Mouse (Mus musculus) ovary, adult 18-20 months (tissue): ENCODE data around the gene Spg11.
"Not testable (repeated sequence)": the region's sequence is repeated elsewhere in the genome, so short reads cannot be mapped to it uniquely, and the experiment has no call there.

Experiments
- DNase-seq: peaks from one replicate; pipeline ENCODE4 v3.0.0; 2022; ENCODE audit warnings: low spot score, mixed read lengths

Spg11 gene

DNA sequence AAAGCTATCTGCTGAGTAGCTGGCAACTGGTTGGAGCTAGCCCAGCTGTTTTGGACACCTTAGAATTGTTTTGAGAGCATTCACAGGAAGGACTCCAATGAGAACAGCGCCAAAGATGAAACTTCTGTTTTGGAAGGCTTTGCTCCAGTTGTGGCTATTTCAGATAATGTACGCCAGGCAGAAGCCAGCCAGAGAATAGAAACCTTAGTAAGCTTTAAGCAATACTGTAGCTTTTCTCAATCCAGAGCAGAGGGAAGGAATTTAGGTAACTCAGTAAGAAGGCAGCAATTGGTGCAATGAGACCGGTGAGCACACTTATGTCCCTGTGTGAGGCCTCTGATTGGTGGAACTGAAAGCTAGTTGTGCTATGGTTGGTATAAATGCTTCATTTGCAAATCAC lies 24.9 kb upstream of the Spg11 start:
- DNase-seq, result no peak

- DNase-seq, result no peak
Observed at GRCm38 (mm10) chr2:122141332-122141967, 23.3 kb upstream of the Spg11 start.

DNA sequence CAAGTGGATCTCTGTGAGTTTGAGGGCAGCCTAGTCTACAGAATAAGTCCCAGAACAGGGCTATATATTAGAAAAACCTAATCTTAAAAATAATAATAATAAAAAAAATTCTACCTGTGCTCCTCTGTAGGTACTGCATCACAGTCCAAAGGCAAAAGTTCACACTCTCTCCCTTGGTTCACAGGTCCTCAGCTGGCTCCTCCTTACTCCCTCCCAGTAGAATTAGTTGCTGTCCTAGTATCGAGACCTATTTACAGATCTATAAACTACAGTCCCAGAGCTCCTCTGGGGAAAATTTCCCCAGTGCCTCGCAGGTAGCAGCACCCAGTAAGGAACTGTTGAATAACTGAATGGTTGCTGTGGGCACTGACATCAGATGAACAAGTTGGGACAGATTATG lies 22.6 kb upstream of the Spg11 start:
- no peak for DNase-seq

DNA sequence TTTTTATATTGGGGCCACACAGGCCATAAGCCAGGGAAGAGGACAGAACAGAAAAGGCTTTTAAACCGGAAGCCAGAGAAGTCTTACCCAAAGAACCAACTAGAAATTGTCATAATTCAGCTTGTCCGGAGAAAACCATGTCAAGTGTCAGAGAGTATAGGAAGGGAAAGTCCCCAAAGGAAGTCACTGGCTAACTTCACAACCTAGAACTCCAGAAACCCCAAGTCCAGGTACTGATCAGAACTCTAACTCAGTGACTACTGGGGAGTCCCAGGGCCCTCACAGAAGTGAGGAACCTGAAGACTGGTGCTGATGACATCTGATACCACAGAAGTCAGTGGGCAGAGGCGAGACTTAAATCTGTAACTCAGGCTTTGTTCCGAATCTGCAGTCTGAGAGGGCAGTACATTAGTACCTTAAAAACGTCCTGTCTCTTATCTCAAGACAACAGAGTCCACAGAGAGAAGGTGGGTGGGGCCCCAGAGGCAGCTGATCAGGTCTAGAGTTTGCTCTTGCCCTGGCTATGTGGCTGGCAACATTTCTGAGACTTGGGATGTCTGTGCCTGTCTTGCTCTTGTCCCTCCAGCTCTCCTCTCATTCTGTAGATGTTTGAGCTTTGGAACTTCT lies 19.8 kb upstream of the Spg11 start:
- no peak for DNase-seq

DNA sequence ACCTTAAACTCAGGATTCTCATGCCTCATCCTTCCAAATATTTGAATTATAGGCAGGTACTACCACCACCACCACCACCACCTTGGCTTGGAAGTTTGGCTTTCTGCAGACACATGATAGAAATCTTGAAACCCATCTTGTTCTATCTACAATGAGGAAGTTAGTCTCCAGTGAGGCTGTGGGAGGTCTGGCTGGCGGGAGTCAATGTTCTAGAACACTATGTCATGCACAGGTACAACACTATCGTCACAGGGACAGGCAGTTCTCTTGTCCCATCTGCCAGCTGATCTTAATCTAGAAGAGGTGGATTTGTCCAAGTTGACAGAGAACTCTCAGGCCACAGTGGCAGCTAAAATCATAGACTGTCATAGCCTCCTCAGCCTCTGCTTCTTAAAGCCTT lies 14.4 kb upstream of the Spg11 start:
- DNase-seq, result no peak

DNA sequence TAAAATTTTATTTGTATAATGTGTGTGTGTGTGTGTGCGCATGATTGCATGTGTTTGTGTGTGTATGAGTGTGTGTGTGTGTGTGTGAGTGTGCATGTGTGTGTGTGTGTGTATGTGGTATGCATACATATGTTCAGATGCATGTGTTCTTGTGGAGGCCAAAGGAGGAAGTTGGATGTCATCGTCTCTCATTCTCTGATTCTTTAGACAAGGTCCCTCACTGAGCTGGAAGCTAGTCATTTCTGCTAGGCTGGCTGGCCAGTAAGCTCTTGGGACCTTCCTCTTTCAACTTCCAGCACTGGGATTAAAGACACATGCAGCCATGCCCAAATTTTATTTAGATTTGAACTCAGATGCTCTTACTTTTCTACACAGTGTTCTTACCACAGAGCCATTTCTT lies 13.9 kb upstream of the Spg11 start:
- DNase-seq, result no peak

DNA sequence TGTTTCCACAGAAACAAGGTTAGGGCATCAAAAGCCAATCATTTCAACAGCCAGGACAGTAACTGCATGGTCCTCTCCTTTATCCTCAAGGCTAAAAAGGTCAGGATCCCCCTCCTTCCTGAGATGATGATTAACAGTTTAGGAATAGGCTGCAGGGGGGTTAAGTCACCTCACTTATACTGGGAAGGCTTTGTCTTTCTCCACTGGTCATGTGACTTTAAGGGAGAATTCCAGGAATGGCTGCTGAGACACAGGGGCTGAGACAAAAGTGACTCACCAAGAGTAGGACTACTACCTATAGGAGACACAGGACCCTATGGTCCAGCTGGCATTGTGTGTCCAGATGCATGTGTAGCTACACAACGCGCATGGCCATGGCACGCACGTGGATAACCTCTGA lies 9.4 kb upstream of the Spg11 start:
- DNase-seq, result no peak

DNA sequence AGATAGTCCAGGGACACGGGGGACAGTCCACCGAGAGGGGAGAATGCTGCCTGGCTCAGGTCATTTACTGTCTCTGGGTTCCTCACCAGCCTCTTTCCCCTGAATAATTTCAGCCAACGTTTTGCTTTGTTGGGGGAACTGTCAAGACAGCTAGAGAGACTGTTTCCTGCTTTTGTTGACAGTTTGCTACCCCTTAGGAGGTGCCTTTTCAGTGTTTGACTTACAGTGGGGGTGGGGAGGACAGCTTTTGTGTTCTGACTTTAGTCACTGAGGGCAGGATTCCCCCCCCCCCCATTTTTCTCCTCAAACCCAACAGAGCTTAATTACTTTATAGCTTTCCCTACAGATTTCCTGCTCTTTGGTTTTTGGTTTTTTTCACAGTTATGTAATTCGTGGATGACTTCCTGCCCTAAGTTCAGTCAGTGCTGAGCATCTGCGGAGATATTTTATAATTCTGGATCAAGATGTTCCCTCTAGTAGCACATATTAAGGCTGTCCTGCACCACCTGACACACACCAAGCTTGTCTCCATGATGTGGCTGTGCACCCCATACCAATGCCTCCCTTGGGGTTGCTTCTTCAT lies 8.7 kb upstream of the Spg11 start:
- no peak for DNase-seq

DNA sequence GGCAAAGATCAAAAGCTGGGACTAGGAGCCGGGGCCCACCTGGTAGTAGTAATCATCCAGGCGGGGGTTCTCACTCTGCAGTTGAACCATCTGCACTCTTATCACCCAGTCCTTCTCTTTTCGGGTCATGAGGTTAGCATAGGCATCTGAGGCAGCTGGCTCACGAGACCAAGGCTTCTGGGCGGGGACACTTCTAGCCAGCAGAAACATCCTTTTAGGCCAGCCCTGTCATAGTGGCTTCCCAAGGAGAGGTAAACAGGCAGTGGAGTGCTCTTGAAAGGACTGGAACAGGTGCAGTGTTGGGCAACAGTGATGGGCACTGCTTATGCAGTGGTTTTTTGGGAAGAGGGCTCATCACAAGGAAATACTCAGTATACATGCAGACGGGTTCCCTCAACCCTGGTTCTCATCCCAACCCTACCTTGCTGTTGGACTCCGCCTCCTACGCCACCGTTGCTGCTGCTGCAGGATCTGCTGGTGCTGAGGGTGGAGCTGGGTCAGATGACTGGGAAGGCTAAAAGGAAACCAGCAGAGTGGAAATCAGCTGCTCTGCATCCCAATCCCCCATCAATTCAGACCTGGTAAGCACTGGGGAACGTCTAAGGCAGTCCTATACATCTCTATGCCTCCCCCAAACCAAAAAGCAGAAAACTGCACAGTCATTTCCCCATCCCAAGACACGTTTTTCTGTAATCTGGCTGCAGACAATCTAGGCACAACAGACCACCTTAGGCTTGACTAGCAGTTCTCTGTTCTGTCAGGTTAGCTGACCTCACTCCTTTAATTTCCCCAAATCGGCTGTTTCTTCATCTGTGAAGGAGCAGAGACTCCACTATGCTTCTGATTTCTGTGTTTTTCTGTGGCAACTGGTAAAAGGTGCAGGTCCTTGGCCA lies 7.7 kb upstream of the Spg11 start:
- no peak for DNase-seq

GRCm38 (mm10) chr2:122116888-122117287 lies 1.3 kb downstream of the Spg11 start:
- DNase-seq, result no peak

DNA sequence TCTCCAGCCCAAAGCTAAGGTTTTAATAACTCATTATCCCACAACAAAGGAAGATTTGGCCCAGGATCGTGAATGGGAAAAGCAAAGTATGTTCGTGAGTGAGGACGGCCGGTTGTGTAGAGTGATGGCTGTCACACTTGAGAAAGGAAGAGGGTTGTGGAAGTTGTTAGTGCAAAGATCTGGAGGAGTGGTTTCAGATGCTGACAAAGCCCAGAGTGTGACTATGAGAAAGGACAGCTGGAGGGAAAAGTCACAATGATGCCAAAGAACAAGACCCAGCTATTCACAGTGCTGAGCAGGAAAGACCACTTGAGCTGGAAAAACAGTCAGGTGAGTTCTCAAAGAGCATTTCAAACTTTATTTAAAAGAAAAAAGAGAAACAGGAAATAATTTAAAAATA lies 8.5 kb downstream of the Spg11 start:
- DNase-seq, result no peak

DNA sequence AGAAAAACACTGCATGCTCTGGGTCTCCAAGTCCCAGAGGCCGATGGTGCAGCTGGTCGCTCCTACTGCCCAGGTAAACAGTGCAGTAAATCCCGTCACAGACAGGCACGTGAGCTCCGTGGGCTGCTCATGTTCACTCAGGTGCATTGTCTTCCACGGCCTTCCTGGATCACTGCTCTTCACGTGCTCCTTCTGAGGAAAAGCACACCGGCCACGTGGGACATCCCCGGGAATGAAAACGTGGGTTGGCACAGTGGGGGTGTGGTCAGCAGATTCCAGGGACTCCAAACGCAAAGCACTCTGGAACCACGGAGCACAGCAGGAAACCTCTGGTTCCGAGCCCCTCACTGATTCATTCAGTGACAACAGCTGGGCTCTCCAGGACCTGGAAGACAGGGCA lies 10.1 kb downstream of the Spg11 start:
- DNase-seq, result no peak

DNA sequence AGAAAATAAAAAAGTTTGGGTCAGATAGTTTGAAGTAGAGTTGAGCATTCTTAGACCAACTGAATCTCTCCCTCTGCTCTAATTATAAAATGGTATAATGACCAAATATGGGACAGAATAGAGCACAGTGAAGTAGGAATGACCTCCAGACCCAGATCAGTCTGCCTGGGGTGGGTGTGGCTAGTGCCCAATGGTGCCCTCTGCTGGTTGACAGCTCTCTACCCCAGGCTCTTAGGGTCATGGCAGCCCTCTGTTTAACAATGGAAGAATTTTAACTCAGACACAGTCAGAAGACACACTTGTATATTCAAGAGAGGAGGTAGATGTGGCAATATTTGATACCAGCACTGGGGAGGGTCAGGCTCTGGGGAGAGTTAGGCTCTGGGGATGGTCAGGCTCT lies 16.1 kb downstream of the Spg11 start:
- DNase-seq, result no peak

GRCm38 (mm10) chr2:122097686-122098085 lies 20.5 kb downstream of the Spg11 start:
- not testable (repeated sequence) for DNase-seq

DNA sequence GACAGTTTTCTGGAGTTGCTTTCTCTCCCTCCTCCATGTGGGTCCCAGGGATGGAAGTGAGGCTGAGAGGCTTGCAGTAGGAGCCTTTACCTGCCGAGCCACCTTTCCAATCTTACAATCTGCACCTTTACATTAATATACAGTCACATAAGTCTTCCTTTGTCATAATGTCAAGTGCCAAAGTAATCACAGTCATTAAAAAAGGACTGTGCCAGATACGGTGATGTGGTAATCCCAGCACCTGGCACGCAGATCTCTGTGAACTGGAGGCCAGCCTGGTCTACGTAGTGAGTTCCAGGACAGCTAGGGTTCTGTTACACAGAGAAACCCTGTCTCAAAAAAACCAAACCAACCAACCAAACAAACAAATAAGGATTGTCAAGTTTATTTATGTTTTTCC lies 24.3 kb downstream of the Spg11 start:
- DNase-seq, result no peak

GRCm38 (mm10) chr2:122086446-122086845 lies 31.7 kb downstream of the Spg11 start:
- no peak for DNase-seq

GRCm38 (mm10) chr2:122081728-122082456 lies 36.3 kb downstream of the Spg11 start:
- no peak for DNase-seq

GRCm38 (mm10) chr2:122069922-122070321 lies 48.3 kb downstream of the Spg11 start:
- DNase-seq, result no peak

- no peak for DNase-seq
Observed at GRCm38 (mm10) chr2:122069144-122069912, 48.9 kb downstream of the Spg11 start.

GRCm38 (mm10) chr2:122066241-122066640 lies 51.9 kb downstream of the Spg11 start:
- no peak for DNase-seq
